Mouse (Mus musculus): ENCODE results near the gene Foxl1. TPM values are rescaled to one million over a fixed set of nuclear protein-coding genes. Genes with fewer than 3 reads are reported as not detected.

Gene Foxl1
- polyA plus RNA-seq, 1 experiment from 2014 or later: 0.52 TPM

GRCm38 (mm10) chr8:121118634-121119420, 8.9 kb upstream of the Foxl1 start:
- Histone ChIP-seq H3K9me3 (no peaks in the 10 kb centered on the region), H3K4me2 (peak overlapping the region; percentile 91), H3K27me3 (replicated peaks) (peaks cover 99% of the 10 kb centered on the region), H3K36me3 (peaks cover 12% of the 10 kb centered on the region; the same call in 1 of the 2 replicates), H3K27ac (replicated peaks) (peak overlapping the region; percentile 97), H3K4me3 (peak overlapping the region; percentile 77), H3K4me1 (peaks cover 41% of the 10 kb centered on the region), H3K9ac (peak overlapping the region; percentile 90)
- WGBS: 6% methylated on average over 18 of the region's 18 CpGs
- no peak for ATAC-seq (ENCODE audit: extremely low read depth, insufficient number of reproducible peaks, low FRiP score, low TSS enrichment)

DNA sequence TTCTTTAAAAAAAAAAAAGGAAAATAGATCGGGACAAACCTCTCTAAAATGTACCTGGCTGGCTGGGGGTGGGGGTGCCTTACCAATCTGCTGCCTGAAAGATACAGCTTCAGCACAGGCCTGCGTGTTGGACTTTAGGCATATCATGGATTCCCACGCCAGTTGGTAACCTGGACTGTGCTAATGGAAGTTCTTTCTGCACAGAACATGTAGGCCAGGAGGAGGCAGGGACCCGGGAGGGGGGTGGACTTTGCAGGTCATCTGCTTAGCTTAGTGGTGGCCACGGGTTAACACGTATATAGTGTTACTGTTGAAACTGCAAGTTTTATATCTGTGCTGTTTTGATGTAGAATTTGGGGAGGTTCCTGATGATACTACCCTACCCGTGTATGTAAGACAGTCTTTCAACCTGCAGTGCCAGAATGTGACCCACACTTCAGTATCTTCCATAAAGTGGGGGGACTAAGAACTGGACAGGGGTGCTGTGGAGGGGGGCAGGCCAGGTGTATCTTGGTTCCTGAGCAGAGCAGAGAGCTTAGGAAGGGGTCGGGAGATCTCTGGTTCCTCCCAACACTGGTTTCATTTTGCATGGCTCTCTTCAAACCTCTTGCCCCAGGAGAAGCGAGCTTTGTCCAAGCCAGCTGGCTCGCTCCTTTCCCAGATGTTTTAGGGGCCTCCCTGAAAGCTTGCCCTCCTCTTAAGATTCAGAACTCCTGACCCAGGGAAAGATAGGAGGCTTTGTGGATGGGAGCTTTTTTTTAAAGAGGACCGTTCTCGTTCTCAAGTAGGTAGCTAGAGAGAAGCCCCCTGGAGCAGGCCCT, 7.9 kb upstream of the Foxl1 start:
- Histone ChIP-seq H3K36me3 (peaks cover 12% of the 10 kb centered on the region; the same call in 1 of the 2 replicates), H3K27ac (replicated peaks) (peak overlapping the region; percentile 61), H3K4me3 (peak overlapping the region; percentile 77), H3K9ac (peak overlapping the region; percentile 90), H3K4me2 (peak overlapping the region; percentile 91), H3K4me1 (peaks cover 48% of the 10 kb centered on the region), H3K27me3 (replicated peaks) (peaks cover 98% of the 10 kb centered on the region), H3K9me3 (no peaks in the 10 kb centered on the region)
- WGBS: 19% methylated on average over 12 of the region's 12 CpGs
- no peak for ATAC-seq (ENCODE audit: extremely low read depth, insufficient number of reproducible peaks, low FRiP score, low TSS enrichment)

- H3K9ac ChIP-seq: peak overlapping the region; percentile 90
- no peaks in the 10 kb centered on the region for H3K9me3 ChIP-seq
- no peak for ATAC-seq (ENCODE audit: extremely low read depth, insufficient number of reproducible peaks, low FRiP score, low TSS enrichment)
- peak overlapping the region; percentile 91 for H3K4me2 ChIP-seq
- H3K27me3 ChIP-seq (replicated peaks): peaks cover 98% of the 10 kb centered on the region
- H3K4me3 ChIP-seq: peak overlapping the region; percentile 77
- peak overlapping the region; percentile 61 for H3K27ac ChIP-seq (replicated peaks)
- WGBS: 27% methylated on average over 17 of the region's 17 CpGs
- H3K36me3 ChIP-seq: peaks cover 12% of the 10 kb centered on the region; the same call in 1 of the 2 replicates
- H3K4me1 ChIP-seq: peaks cover 47% of the 10 kb centered on the region
Measured at GRCm38 (mm10) chr8:121120456-121121419, 7.0 kb upstream of the Foxl1 start.

GRCm38 (mm10) chr8:121121704-121122103, 6.0 kb upstream of the Foxl1 start:
- Histone ChIP-seq H3K27ac (replicated peaks) (no peak overlapping the region), H3K9me3 (no peaks in the 10 kb centered on the region), H3K9ac (peak overlapping the region; percentile 90; the same call in 1 of the 2 replicates), H3K4me3 (peak overlapping the region; percentile 77; the same call in 1 of the 2 replicates), H3K36me3 (peaks cover 12% of the 10 kb centered on the region; the same call in 1 of the 2 replicates), H3K4me2 (peak overlapping the region; percentile 91), H3K27me3 (replicated peaks) (peaks cover 99% of the 10 kb centered on the region), H3K4me1 (peaks cover 50% of the 10 kb centered on the region)
- ATAC-seq (ENCODE audit: extremely low read depth, insufficient number of reproducible peaks, low FRiP score, low TSS enrichment): no peak
- WGBS: 37% methylated on average over 8 of the region's 8 CpGs

DNA sequence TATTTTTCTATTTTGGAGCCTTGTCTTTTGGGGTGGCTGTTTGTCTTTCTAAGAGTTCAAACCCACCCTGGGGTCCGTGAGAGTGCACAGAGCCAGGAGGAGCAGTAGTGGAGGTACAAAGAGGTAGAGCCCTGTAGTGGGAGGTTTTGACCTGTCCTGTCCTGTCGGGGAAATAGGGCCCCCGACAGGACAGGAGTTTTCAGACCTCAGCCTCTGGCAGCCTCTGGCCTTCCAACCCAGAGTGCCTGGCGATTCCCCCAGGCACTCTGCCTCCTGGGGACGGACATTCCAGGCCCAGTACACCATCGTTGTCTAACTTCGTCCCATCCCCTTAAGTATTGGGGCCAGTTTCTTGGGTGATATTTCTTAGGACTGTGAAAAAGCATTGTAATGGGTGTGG, 5.4 kb upstream of the Foxl1 start:
- peaks cover 99% of the 10 kb centered on the region for H3K27me3 ChIP-seq (replicated peaks)
- peaks cover 52% of the 10 kb centered on the region for H3K4me1 ChIP-seq
- no peak overlapping the region for H3K27ac ChIP-seq (replicated peaks)
- no peak overlapping the region for H3K4me3 ChIP-seq
- 19% methylated on average over 7 of the region's 7 CpGs for WGBS
- no peaks in the 10 kb centered on the region for H3K9me3 ChIP-seq
- peaks cover 12% of the 10 kb centered on the region; the same call in 1 of the 2 replicates for H3K36me3 ChIP-seq
- H3K4me2 ChIP-seq: peak overlapping the region; percentile 91; the same call in 1 of the 2 replicates
- no peak for ATAC-seq (ENCODE audit: extremely low read depth, insufficient number of reproducible peaks, low FRiP score, low TSS enrichment)
- 0 out of 2 replicates have a peak overlapping the region, but pooled peaks have one; percentile 37 for H3K9ac ChIP-seq

DNA sequence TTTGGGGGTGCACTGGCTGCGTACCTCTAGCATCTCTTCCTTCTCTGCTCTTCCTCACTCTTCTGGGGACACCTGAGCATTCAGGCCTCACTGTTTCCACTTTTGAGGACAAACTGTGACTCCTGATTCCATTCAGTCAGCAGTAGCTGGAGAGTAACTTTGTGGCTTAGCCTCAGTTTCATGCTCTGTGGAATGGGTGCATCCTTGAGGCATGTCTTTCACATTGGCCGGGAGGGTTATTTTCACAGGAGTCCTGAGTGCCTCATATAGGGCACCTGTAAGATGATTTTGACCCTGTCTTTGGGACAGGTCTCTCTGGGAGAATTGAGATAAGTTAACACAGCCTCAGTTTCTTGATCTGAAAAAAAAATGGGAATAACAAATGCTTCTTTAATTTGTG, 4.6 kb upstream of the Foxl1 start:
- no peak overlapping the region for H3K27ac ChIP-seq (replicated peaks)
- H3K4me2 ChIP-seq: no peak overlapping the region
- H3K4me3 ChIP-seq: no peak overlapping the region
- H3K4me1 ChIP-seq: peaks cover 57% of the 10 kb centered on the region
- 67% methylated on average over 2 of the region's 2 CpGs for WGBS
- peaks cover 99% of the 10 kb centered on the region for H3K27me3 ChIP-seq (replicated peaks)
- H3K9ac ChIP-seq: no peak overlapping the region
- peaks cover 12% of the 10 kb centered on the region; the same call in 1 of the 2 replicates for H3K36me3 ChIP-seq
- ATAC-seq (ENCODE audit: extremely low read depth, insufficient number of reproducible peaks, low FRiP score, low TSS enrichment): no peak
- H3K9me3 ChIP-seq: no peaks in the 10 kb centered on the region

DNA sequence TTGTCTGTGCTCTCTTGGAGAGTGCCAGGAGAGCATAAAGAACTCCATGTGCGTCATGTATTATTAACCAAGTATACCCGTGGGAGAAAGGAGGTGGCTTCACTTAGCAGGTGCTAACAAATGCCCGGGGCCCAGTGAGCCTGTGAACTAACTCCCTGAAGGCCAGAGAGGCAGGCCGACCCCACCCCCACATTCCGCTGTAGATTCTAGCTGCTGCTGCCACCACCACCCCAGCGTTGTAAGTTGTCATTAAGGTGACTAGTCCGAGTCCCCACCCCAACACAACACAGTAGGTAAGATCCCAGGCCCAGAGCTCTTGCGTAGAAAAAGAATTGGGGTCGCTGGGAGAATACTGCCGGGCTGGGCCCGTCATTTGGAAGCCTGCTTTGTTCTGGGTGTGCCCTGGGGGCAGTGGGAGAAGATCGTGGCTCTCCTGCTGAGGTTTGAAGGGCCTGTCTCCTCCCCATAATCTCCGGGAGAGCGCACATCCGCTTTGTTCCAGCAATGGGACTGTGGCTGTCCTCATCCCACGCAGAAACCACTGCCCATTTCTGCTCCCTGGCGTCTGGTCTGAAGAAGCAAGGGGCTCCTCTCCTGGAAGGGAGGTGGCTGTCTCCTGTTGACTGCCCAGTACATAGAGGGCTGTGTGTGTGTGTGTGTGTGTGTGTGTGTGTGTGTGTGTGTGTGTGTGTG, 3.0 kb upstream of the Foxl1 start:
- Histone ChIP-seq H3K36me3 (peaks cover 12% of the 10 kb centered on the region; the same call in 1 of the 2 replicates), H3K9ac (peak overlapping the region; percentile 70), H3K4me2 (peak overlapping the region; percentile 67), H3K27me3 (replicated peaks) (peaks cover 99% of the 10 kb centered on the region), H3K9me3 (no peaks in the 10 kb centered on the region), H3K27ac (replicated peaks) (peak overlapping the region; percentile 81), H3K4me1 (peaks cover 69% of the 10 kb centered on the region), H3K4me3 (peak overlapping the region; percentile 46)
- 6% methylated on average over 17 of the region's 17 CpGs for WGBS
- ATAC-seq (ENCODE audit: extremely low read depth, insufficient number of reproducible peaks, low FRiP score, low TSS enrichment): no peak

DNA sequence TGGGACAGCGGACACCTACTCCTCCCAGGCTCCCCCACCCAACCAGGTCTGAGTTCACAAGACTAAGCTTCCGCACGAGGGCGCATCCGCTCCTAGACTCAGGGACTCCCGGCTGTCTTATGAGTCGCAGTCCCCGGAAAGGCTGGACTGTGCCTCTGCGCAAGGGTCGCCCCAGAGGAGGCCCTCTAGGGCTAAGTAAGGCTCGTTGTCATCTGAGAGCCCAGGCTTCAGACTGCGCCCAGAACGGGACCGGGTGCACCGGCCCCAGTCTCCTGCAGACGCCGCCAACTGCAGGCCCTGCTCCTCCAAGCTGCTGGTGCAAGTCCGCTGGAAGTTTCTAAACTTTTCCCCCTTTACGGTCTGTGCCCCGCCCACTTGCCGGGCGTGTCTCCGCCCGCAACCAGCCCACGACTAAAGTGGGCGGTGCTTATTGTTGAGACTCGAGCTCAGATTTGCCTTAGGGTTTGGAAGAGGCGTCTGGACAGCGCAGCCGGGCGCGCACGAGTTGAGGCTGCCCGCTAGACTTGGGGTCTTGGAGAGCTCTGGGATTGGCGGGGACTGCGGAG, 2.3 kb upstream of the Foxl1 start:
- Histone ChIP-seq H3K9ac (peak overlapping the region; percentile 70), H3K27ac (replicated peaks) (peak overlapping the region; percentile 81), H3K4me2 (peak overlapping the region; percentile 67), H3K4me3 (peak overlapping the region; percentile 46), H3K9me3 (no peaks in the 10 kb centered on the region), H3K27me3 (replicated peaks) (peaks cover 99% of the 10 kb centered on the region), H3K4me1 (peaks cover 67% of the 10 kb centered on the region), H3K36me3 (peaks cover 12% of the 10 kb centered on the region; the same call in 1 of the 2 replicates)
- 1% methylated on average over 36 of the region's 36 CpGs for WGBS
- peak; percentile 34; the same call in 1 of the 2 replicates for ATAC-seq (ENCODE audit: extremely low read depth, insufficient number of reproducible peaks, low FRiP score, low TSS enrichment)

DNA sequence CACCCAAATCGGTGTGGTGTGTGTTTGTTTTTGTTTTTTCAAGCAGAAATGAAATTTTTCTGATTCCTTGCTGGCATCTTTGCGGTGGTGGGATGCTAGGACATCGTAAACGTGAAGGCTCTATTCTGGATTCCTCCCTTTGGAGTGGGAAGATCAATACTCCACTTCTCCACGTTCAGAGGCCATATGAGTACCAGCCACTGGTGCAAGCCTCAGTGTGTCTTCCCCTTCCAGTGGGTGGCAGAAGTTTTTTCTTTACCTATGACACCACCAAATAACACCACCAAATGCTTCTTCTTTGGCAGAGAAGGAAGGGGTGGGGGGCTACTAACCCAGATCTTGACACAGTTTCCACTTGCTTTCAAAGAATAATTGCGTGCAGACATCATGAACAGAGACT, 1.5 kb upstream of the Foxl1 start:
- Histone ChIP-seq H3K27me3 (replicated peaks) (peaks cover 99% of the 10 kb centered on the region), H3K9me3 (no peaks in the 10 kb centered on the region), H3K36me3 (peaks cover 10% of the 10 kb centered on the region; the same call in 1 of the 2 replicates), H3K27ac (replicated peaks) (peak overlapping the region; percentile 81; the same call in 1 of the 2 replicates), H3K4me2 (peak overlapping the region; percentile 67), H3K4me1 (peaks cover 60% of the 10 kb centered on the region), H3K9ac (peak overlapping the region; percentile 70), H3K4me3 (peak overlapping the region; percentile 46)
- WGBS: 13% methylated on average over 6 of the region's 6 CpGs
- no peak for ATAC-seq (ENCODE audit: extremely low read depth, insufficient number of reproducible peaks, low FRiP score, low TSS enrichment)

Measured in heart, embryonic 13.5 days (tissue).